Mouse (Mus musculus) adrenal gland, postnatal 10 days (tissue): ENCODE measurements at regions not wholly inside any gene's neighbourhood (a gene's known extent, or its start where the extent isn't known, plus 50 kb on each side); places are given as distances from the start of the nearest gene placed in this dataset.
"Not testable (repeated sequence)": the region's sequence is repeated elsewhere in the genome, so short reads cannot be mapped to it uniquely, and the experiment has no call there.

Experiments
- DNase-seq: peaks from one replicate; pipeline ENCODE4 v3.0.0; 2021; ENCODE audit warnings: mixed read lengths

DNA sequence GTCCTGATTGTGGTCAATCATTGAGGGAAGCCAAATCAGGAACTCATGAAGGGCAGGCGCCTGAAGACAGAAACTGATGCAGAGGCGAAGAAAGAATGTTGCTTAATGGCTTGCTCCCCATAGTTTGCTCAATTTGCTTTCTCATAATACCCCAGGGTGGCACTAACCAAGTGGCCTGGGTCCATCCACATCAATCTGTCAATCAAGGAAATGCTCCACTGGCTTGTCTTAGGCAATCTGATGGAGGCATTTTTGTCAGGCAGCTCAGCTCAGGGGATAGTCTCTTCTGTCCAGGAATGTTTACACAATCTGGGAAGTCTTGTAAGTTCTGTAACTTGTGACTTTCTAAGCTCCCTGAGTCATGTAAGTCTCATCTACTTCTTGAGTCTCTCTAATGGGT, 50.0 kb upstream of the Klhl24 start:
- DNase-seq: peak; percentile 5

GRCm38 (mm10) chr16:20035166-20035565, 52.3 kb upstream of the Klhl6 start:
- not testable (repeated sequence) for DNase-seq

DNA sequence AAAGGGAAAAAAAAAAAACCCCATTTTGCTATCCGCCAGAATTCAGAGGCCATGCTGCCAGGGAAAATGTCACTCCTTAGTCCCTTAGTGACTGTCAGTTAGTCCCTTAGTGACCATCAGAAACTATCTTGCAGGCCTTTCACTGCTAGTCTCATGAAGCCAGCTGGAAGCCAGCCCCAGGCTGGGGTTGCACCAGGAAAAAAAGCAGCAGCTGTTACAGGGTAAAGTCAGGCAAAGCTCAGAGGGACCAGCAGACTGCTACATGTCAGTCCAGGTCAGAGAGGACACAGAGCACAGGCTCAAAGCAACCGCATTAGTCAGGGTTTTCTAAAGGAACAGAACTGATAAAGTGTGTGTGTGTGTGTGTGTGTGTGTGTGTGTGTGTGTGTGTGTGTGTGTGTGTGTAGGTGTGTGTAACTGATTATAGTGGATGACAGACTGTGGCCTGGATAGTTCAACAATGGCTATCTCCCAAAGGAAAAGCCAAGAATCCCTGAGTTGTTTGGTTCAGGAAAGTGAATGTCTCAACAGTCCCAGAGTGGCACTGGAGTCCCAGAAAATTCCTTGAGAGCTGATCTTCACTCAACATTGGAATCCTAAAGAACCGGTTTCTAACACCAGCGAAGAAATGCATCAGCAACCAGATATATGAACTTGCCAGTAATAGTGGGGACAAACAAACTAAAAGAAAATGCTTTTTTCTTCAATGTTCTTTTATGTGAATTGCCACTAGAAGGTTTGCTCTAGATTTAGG, 49.7 kb upstream of the Klhl6 start:
- peak; percentile 80 for DNase-seq
